Mouse (Mus musculus): Measurements from ENCODE around the gene Sec31b.

Gene Sec31b

DNA sequence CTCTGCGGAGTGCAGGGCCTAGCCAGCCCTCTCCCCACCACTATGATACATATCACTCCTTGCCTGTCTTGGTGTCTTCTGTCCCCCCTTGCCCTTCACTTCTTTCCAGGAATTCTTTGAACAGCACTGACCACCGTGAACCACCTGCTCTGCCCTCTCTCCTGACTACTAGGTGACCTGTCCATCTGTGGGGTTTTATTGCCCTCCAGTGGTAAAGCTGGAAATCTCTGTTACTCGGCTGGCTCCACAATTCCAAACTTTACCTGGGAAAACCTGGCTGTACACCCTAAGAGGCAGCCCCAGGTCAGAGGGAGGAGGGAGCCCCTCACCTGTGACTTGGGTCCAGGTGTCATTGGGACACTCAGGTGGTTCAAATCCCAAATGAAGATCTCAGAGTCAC lies 10.3 kb downstream of the Sec31b start:
- DNase-seq (ENCODE audit: low read depth in 1 of 2, low spot score in 2 of 2), result no peak

- DNase-seq (ENCODE audit: low read depth in 1 of 2, low spot score in 2 of 2), result no peak
These were observed 15.6 kb downstream of the Sec31b start for GRCm38 (mm10) chr19:44530018-44530417.

GRCm38 (mm10) chr19:44525551-44526205 lies 20.0 kb downstream of the Sec31b start:
- DNase-seq (ENCODE audit: low read depth in 1 of 2, low spot score in 2 of 2), result no peak

DNA sequence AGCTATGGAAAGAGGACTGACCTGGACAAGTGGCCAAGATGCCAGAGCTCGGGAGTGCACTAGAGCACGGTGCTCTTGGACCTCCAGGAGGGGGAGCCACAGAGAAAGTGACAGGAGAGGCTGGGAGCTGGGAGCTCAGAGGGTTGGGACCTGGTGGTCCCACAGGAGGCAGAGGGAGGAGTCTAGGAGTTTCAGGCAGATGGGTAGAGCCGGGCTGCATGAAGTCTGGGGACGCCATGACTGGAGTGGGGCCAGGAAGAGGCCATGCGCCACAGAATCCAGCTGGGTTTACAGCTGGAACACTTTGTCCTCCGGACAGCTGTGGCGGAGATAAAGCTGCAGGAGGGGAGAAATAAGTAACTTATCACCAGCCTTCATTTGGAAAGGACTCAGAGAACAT lies 26.5 kb downstream of the Sec31b start:
- DNase-seq (ENCODE audit: low read depth in 1 of 2, low spot score in 2 of 2), result no peak

GRCm38 (mm10) chr19:44517996-44518768 lies 27.5 kb downstream of the Sec31b start:
- DNase-seq (ENCODE audit: low read depth in 1 of 2, low spot score in 2 of 2), result no peak

GRCm38 (mm10) chr19:44515769-44516168 lies 29.9 kb downstream of the Sec31b start:
- DNase-seq (ENCODE audit: low read depth in 1 of 2, low spot score in 2 of 2), result no peak

DNA sequence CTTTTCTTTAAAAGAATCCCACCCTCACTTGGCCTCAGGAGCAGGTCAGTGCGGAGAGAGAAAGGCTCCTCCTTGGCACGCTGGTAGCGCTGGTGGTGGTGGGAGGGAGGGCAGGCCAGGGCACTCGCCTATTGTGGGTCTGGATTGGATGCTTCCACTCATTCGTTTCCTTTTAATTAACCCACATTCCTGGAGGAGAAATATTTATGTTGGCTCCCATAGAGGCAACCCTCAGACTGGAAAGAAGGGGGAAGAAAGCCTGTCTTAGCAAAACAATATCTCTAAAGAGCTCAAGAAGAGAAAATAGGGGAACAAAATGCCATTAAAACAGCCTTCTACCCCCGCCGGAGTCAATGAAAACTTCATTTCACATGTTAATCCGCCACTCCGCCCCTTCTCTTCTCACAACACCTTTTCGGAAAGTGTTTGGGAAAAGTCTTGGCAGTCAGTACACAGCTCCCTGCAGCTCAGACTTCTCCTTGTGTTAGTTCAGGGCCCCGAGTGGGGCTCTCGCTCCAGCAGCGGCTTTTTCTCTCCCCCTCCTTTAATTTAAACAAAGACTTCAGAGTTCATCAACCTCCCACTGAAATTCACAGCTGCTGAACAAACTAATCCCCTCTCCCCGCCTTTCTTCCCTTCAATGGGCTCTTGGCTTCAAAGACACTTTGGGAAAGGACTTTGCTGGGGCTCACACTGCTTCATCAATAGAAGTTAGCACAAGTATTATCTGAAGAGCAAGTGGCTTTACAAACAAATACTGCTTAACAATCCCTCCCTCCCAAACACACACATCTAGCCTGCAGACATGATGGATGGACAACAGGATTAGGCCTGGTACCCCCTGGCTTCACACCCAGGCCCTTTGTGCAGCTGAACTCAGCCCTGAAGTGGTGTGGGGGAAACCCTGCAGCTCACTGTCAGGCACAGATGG lies 30.9 kb downstream of the Sec31b start:
- DNase-seq (ENCODE audit: low read depth in 1 of 2, low spot score in 2 of 2), result no peak

- DNase-seq (ENCODE audit: low read depth in 1 of 2, low spot score in 2 of 2), result no peak
These were observed 31.7 kb downstream of the Sec31b start for GRCm38 (mm10) chr19:44513921-44514482.

DNA sequence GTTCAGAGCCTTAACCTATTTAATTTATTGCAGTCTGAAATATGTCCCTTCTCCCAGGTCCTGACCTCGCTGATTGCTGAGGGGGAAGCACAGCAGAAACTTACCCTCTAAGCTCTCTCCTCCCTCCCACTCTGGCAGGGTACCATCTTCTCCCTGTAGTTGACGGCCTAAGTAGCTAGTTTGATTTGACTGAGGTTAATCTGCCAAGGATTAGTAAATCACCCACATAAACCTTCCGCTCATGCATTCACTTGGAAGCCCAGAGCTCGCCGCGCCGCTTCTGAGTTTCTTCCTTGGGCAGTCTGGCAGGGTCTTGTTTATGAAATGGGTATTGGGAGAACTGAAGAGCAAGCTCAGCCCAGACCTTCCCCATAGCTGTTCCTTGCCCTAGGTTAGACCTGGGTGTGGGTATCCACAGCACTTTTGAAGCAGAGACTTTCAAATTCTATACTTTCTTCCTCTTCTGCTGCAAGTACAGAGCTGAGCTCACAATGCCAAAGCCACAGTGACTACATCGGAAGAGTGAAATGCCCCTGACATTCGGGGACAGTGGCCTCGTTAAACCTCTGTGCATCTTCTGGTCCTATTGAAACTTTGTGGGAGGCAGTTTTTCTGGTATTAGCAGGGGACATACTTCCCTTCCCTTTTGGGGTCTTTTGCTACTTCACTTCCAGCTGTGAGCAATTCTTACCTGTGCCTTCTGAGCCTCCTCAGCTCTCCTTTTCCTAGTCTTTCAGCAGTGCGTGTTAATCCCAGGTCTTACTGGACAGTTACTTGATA lies 32.4 kb downstream of the Sec31b start:
- no peak for DNase-seq (ENCODE audit: low read depth in 1 of 2, low spot score in 2 of 2)

GRCm38 (mm10) chr19:44512601-44513000 lies 33.1 kb downstream of the Sec31b start:
- no peak for DNase-seq (ENCODE audit: low read depth in 1 of 2, low spot score in 2 of 2)

- no peak for DNase-seq (ENCODE audit: low read depth in 1 of 2, low spot score in 2 of 2)
These were observed 34.0 kb downstream of the Sec31b start for GRCm38 (mm10) chr19:44511451-44512231.

DNA sequence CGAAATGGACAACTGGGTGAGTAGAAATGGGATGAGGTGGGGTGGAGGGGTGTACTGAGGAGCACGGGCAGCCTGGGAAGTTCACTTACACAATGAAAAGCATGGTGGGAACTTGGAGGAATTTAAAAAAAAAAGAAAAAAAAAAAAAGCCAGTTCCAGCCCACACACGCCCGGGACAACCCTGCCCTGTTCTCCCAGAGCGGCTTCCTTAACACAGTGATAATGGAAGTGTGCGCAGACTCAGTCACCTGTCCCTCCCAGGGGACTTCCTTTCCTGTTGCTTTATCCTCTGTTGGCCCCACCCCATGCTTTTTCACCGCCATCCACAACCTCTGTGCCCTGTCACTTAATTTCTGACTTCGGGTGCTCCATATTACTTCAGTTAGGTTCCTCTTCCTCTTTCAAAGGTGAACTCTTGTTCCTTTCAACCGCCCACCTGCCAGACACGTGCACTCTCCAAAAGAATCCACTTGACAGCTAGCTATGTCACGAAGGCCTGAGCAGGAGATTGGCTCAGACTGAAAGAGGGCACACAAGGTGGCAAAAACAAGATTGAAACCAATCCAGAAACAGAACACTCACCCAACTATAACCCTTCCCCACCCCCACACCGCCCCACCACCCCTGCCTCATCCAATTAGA lies 35.0 kb downstream of the Sec31b start:
- DNase-seq (ENCODE audit: low read depth in 1 of 2, low spot score in 2 of 2), result no peak

- DNase-seq (ENCODE audit: low read depth in 1 of 2, low spot score in 2 of 2), result no peak
These were observed 42.9 kb downstream of the Sec31b start for GRCm38 (mm10) chr19:44502741-44503140.

DNA sequence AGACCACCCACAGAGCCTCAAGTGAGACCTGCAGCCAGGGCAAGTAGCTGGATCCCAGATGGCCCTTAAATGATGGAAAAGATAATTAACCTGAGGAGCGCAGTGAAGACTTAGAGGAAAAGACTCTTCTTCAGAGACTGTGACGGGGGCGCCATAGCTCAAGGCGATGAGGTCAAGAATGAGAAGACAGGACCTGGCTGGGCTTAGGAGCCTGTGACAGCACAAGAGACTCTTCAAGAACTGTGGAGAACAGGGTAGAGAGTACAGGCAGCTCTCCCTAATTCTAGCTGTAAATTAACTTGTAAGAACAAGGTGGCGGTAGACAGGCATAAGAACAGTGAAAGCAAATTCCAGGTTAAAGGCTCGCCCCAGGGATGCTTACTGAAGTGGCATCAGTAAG lies 43.7 kb downstream of the Sec31b start:
- no peak for DNase-seq (ENCODE audit: low read depth in 1 of 2, low spot score in 2 of 2)

GRCm38 (mm10) chr19:44500240-44500639 lies 45.4 kb downstream of the Sec31b start:
- DNase-seq (ENCODE audit: low read depth in 1 of 2, low spot score in 2 of 2), result no peak

DNA sequence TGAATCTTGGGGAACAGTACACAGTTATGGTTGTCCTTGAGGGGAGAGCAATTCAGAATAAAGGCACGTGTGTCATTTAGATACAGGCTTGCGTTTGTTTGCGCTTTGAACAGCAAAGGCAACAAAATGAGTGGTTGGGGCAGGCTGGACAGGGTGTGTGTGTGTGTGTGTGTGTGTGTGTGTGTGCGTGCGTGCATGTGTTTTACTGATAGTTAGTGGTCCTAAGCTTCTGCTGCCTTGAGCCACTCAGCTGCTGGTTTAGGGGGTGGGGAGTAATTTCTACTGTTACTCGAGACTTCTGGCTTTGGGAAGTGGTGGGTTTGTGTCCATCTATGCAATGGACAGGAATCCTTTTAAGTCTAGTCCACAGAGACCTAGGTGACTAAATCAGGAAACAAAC lies 46.7 kb downstream of the Sec31b start:
- DNase-seq (ENCODE audit: low read depth in 1 of 2, low spot score in 2 of 2), result no peak

GRCm38 (mm10) chr19:44496941-44497340 lies 48.7 kb downstream of the Sec31b start:
- DNase-seq (ENCODE audit: low read depth in 1 of 2, low spot score in 2 of 2), result no peak

GRCm38 (mm10) chr19:44496511-44496910 lies 49.2 kb downstream of the Sec31b start:
- no peak for DNase-seq (ENCODE audit: low read depth in 1 of 2, low spot score in 2 of 2)

- no peak for DNase-seq (ENCODE audit: low read depth in 1 of 2, low spot score in 2 of 2)
These were observed 52.5 kb downstream of the Sec31b start, which contains the start of gene Wnt8b for GRCm38 (mm10) chr19:44493128-44493527. Wnt8b (plus strand) TSS chr19:44493472.

Measured in monocyte, adult 2 months (primary cell).